Mouse (Mus musculus): Measurements from ENCODE around the gene Glt8d2. TPM values are rescaled to one million over a fixed set of nuclear protein-coding genes. Genes with fewer than 3 reads are reported as not detected.

Gene Glt8d2
- polyA plus RNA-seq, 1 experiment = 2.8 TPM

DNA sequence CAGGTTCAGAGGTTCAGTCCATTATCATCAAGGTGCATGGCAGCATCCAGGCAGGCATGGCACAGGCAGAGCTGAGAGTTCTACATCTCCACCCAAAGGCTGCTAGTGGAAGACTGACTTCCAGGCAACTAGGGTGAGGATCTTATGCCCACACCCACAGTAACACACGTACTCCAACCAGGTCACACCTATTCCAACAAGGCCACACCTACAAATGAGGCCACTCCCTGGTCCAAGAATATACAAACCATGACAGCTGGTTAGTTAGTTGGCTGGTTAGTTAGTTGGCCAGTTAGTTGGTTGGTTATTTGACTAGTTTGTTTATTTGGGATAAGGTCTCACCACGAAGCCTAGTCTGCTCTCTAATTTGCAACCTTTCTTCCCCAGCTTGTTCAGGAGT is 27.2 kb downstream of the Glt8d2 start:
- H3K79me2 ChIP-seq (ENCODE audit: control insufficient read depth, insufficient read depth) = no peaks in the 10 kb centered on the region
- no peak overlapping the region for H3K4me3 ChIP-seq
- no peak overlapping the region for H3ac ChIP-seq (ENCODE audit: control insufficient read depth, insufficient read length)
- no peak for TF ChIP-seq TCF12 (IDR thresholded peaks at IDR 0.05; ENCODE audit: insufficient read depth, poor library complexity, severe bottlenecking)
- TF ChIP-seq TCF3 (IDR thresholded peaks at IDR 0.05; ENCODE audit: insufficient read length, low read depth) = no peak
- no peak for TF ChIP-seq USF1 (IDR thresholded peaks at IDR 0.05; ENCODE audit: low read depth)
- TF ChIP-seq MYOD1 (IDR thresholded peaks at IDR 0.05; ENCODE audit: control insufficient read depth in 1 of 3, insufficient read length in 2 of 3, low read depth in 2 of 3) = no peak
- no peak for TF ChIP-seq POLR2A (IDR thresholded peaks at IDR 0.05; ENCODE audit: insufficient read length, low read depth)
- no peak for TF ChIP-seq E2F4 (IDR thresholded peaks at IDR 0.05; ENCODE audit: insufficient read depth)
- TF ChIP-seq REST (IDR thresholded peaks at IDR 0.05; ENCODE audit: insufficient read depth, insufficient read length) = no peak
- TF ChIP-seq CEBPB (IDR thresholded peaks at IDR 0.05; ENCODE audit: insufficient read depth, poor library complexity, severe bottlenecking) = no peak
- TF ChIP-seq MYOG (IDR thresholded peaks at IDR 0.05; ENCODE audit: control insufficient read depth in 1 of 3, insufficient read depth in 1 of 3, insufficient read length in 2 of 3, low read depth in 2 of 3) = no peak
- no peak for TF ChIP-seq POLR2AphosphoS2 (IDR thresholded peaks at IDR 0.05; ENCODE audit: insufficient read length, low read depth)
- no peak for TF ChIP-seq SRF (IDR thresholded peaks at IDR 0.05; ENCODE audit: control insufficient read depth, insufficient read length, low read depth)
- TF ChIP-seq MAX (IDR thresholded peaks at IDR 0.05; ENCODE audit: low read depth) = no peak
- no peak overlapping the region for H3K4me2 ChIP-seq (ENCODE audit: low read depth)
- no peaks in the 10 kb centered on the region for H3K36me3 ChIP-seq (ENCODE audit: control insufficient read depth, insufficient read depth)
- no peaks in the 10 kb centered on the region for H3K27me3 ChIP-seq (ENCODE audit: control insufficient read depth, insufficient read depth, insufficient read length)

GRCm38 (mm10) chr10:82662267-82662990 is 28.0 kb downstream of the Glt8d2 start:
- Histone ChIP-seq H3K27me3 (ENCODE audit: control insufficient read depth, insufficient read depth, insufficient read length) (no peaks in the 10 kb centered on the region), H3K79me2 (ENCODE audit: control insufficient read depth, insufficient read depth) (no peaks in the 10 kb centered on the region), H3K4me3 (no peak overlapping the region), H3K36me3 (ENCODE audit: control insufficient read depth, insufficient read depth) (no peaks in the 10 kb centered on the region), H3K4me2 (ENCODE audit: low read depth) (no peak overlapping the region), H3ac (ENCODE audit: control insufficient read depth, insufficient read length) (no peak overlapping the region)
- TF ChIP-seq CEBPB (IDR thresholded peaks at IDR 0.05; ENCODE audit: insufficient read depth, poor library complexity, severe bottlenecking) = no peak
- peak in 2 of 3 experiments; percentile 29 to 70 for TF ChIP-seq MYOG (IDR thresholded peaks at IDR 0.05; ENCODE audit: control insufficient read depth in 1 of 3, insufficient read depth in 1 of 3, insufficient read length in 2 of 3, low read depth in 2 of 3)
- peak in 1 of 3 experiments; percentile 40 for TF ChIP-seq MYOD1 (IDR thresholded peaks at IDR 0.05; ENCODE audit: control insufficient read depth in 1 of 3, insufficient read length in 2 of 3, low read depth in 2 of 3)

DNA sequence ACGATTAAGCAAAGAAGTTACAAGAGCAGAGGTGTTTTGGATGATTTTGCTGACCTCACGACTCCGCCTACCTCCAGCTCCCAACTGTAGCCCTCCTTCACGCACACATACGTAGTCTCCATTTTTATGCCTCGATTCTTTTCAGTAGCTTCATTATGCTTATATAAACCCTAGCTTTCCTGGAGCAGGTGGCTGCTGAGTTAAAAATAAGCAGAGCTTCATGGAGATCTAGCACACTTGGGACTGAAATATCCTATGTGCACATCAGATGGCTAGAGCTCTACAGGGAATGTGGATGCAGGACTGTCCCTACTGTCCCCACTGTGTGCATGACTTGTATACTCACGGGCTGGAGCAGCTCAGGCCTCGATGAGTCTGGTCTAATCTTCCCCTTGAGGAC is 28.6 kb downstream of the Glt8d2 start:
- H3ac ChIP-seq (ENCODE audit: control insufficient read depth, insufficient read length) = no peak overlapping the region
- no peaks in the 10 kb centered on the region for H3K79me2 ChIP-seq (ENCODE audit: control insufficient read depth, insufficient read depth)
- H3K36me3 ChIP-seq (ENCODE audit: control insufficient read depth, insufficient read depth) = no peaks in the 10 kb centered on the region
- no peak overlapping the region for H3K4me2 ChIP-seq (ENCODE audit: low read depth)
- H3K4me3 ChIP-seq = no peak overlapping the region
- H3K27me3 ChIP-seq (ENCODE audit: control insufficient read depth, insufficient read depth, insufficient read length) = no peaks in the 10 kb centered on the region
- TF ChIP-seq CEBPB (IDR thresholded peaks at IDR 0.05; ENCODE audit: insufficient read depth, poor library complexity, severe bottlenecking) (no peak), POLR2A (IDR thresholded peaks at IDR 0.05; ENCODE audit: insufficient read length, low read depth) (no peak), TCF3 (IDR thresholded peaks at IDR 0.05; ENCODE audit: insufficient read length, low read depth) (no peak), MAX (IDR thresholded peaks at IDR 0.05; ENCODE audit: low read depth) (no peak), TCF12 (IDR thresholded peaks at IDR 0.05; ENCODE audit: insufficient read depth, poor library complexity, severe bottlenecking) (no peak), SRF (IDR thresholded peaks at IDR 0.05; ENCODE audit: control insufficient read depth, insufficient read length, low read depth) (no peak), USF1 (IDR thresholded peaks at IDR 0.05; ENCODE audit: low read depth) (no peak), MYOG (IDR thresholded peaks at IDR 0.05; ENCODE audit: control insufficient read depth in 1 of 3, insufficient read depth in 1 of 3, insufficient read length in 2 of 3, low read depth in 2 of 3) (no peak), MYOD1 (IDR thresholded peaks at IDR 0.05; ENCODE audit: control insufficient read depth in 1 of 3, insufficient read length in 2 of 3, low read depth in 2 of 3) (no peak), REST (IDR thresholded peaks at IDR 0.05; ENCODE audit: insufficient read depth, insufficient read length) (no peak), POLR2AphosphoS2 (IDR thresholded peaks at IDR 0.05; ENCODE audit: insufficient read length, low read depth) (no peak), E2F4 (IDR thresholded peaks at IDR 0.05; ENCODE audit: insufficient read depth) (no peak)

GRCm38 (mm10) chr10:82654581-82654980 is 35.9 kb downstream of the Glt8d2 start:
- H3K36me3 ChIP-seq (ENCODE audit: control insufficient read depth, insufficient read depth) = peaks cover 11% of the 10 kb centered on the region
- no peaks in the 10 kb centered on the region for H3K79me2 ChIP-seq (ENCODE audit: control insufficient read depth, insufficient read depth)
- no peak for TF ChIP-seq MAX (IDR thresholded peaks at IDR 0.05; ENCODE audit: low read depth)
- no peak for TF ChIP-seq REST (IDR thresholded peaks at IDR 0.05; ENCODE audit: insufficient read depth, insufficient read length)
- TF ChIP-seq MYOG (IDR thresholded peaks at IDR 0.05; ENCODE audit: control insufficient read depth in 1 of 3, insufficient read depth in 1 of 3, insufficient read length in 2 of 3, low read depth in 2 of 3) = no peak
- H3K4me3 ChIP-seq = no peak overlapping the region
- H3K4me2 ChIP-seq (ENCODE audit: low read depth) = no peak overlapping the region
- no peaks in the 10 kb centered on the region for H3K27me3 ChIP-seq (ENCODE audit: control insufficient read depth, insufficient read depth, insufficient read length)
- H3ac ChIP-seq (ENCODE audit: control insufficient read depth, insufficient read length) = no peak overlapping the region

- H3ac ChIP-seq (ENCODE audit: control insufficient read depth, insufficient read length) = no peak overlapping the region
- H3K79me2 ChIP-seq (ENCODE audit: control insufficient read depth, insufficient read depth) = no peaks in the 10 kb centered on the region
- no peak for TF ChIP-seq E2F4 (IDR thresholded peaks at IDR 0.05; ENCODE audit: insufficient read depth)
- peak; percentile 17 for TF ChIP-seq POLR2AphosphoS2 (IDR thresholded peaks at IDR 0.05; ENCODE audit: insufficient read length, low read depth)
- no peak for TF ChIP-seq CEBPB (IDR thresholded peaks at IDR 0.05; ENCODE audit: insufficient read depth, poor library complexity, severe bottlenecking)
- TF ChIP-seq MYOD1 (IDR thresholded peaks at IDR 0.05; ENCODE audit: control insufficient read depth in 1 of 3, insufficient read length in 2 of 3, low read depth in 2 of 3) = no peak
- TF ChIP-seq POLR2A (IDR thresholded peaks at IDR 0.05; ENCODE audit: insufficient read length, low read depth) = no peak
- no peak overlapping the region for H3K4me3 ChIP-seq
- H3K36me3 ChIP-seq (ENCODE audit: control insufficient read depth, insufficient read depth) = peaks cover 11% of the 10 kb centered on the region
- H3K4me2 ChIP-seq (ENCODE audit: low read depth) = no peak overlapping the region
- no peaks in the 10 kb centered on the region for H3K27me3 ChIP-seq (ENCODE audit: control insufficient read depth, insufficient read depth, insufficient read length)
Measured at GRCm38 (mm10) chr10:82652625-82653024, 37.8 kb downstream of the Glt8d2 start.

All from myocyte (in vitro differentiated cells).